Mouse (Mus musculus) kidney, adult 2 months (tissue): ENCODE measurements around the gene Tsga10ip.

Experiments used
- CTCF ChIP-seq: fragments of 200-500 bp; conservative IDR thresholded peaks from 2 replicates; pipeline ENCODE4 v1.5.1; 2011; ENCODE audit warnings: low read depth, mild to moderate bottlenecking, control low read depth, low read length, moderate library complexity, mixed read lengths; ENCODE audit not compliant: insufficient read depth, insufficient read length
- POLR2A ChIP-seq: fragments of 200-500 bp; IDR thresholded peaks from one replicate; pipeline ENCODE4 v1.6.1; 2011; ENCODE audit warnings: low read depth, low read length, control low read depth

- TF ChIP-seq CTCF (no peak), POLR2A (no peak)
Observed at GRCm38 (mm10) chr19:5429219-5429618, 26.9 kb upstream of the Tsga10ip start.
